Mouse (Mus musculus): ENCODE data around the gene Nos1ap. TPM values are rescaled to one million over a fixed set of nuclear protein-coding genes. Genes with fewer than 3 reads are reported as not detected.

Nos1ap gene
- polyA plus RNA-seq, 1 experiment from 2014 or later: 11.1 TPM

DNA sequence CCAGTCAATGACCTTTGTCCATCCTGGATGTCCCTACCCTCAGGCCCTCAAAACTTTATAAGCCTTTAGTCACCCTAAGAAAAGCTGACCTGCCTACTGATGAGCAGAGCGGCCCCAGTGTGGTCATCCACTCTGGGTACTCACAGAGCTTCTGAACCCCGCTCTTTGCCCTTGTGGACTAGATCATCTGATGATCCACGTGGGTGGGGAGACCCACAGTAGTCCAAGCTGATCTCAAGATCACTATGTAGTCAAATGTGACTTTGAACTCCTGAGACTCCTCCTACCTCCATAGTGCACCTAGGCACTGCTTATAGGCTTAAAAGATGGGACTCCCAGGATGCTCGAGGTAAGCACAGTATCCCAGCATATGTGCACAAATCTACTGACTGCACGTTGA lies 157.4 kb downstream of the Nos1ap start:
- peak; percentile 75 for ATAC-seq
- H3K27ac ChIP-seq: no peak overlapping the region
- H3K9ac ChIP-seq: no peak overlapping the region
- no peak overlapping the region for H3K4me3 ChIP-seq (replicated peaks)
- 82% methylated on average over 5 of the region's 5 CpGs for WGBS
- H3K36me3 ChIP-seq: no peaks in the 10 kb centered on the region
- H3K27me3 ChIP-seq (replicated peaks): no peaks in the 10 kb centered on the region
- H3K4me1 ChIP-seq (replicated peaks): no peaks in the 10 kb centered on the region
- H3K9me3 ChIP-seq: no peaks in the 10 kb centered on the region
- H3K4me2 ChIP-seq (replicated peaks): no peak overlapping the region

DNA sequence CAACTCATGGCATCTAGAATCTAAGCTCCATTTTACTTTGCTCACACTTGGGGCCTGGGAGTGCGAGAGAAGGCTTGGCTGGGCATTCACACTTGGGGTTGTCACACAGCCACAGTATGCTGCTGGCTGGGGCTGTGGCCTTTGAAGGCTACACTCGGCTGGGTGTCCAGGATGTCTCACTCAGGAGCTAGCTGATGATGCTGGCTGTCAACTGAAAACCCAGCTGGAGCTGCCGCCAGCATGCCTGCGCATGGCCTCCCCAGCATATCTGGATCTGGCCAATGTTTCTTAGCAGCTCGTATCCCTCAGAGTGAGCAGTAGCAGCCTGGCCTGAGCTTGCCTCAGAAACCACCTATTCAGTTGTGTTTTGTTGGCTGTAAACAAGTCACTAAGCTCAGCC lies 158.3 kb downstream of the Nos1ap start:
- Histone ChIP-seq H3K9me3 (no peaks in the 10 kb centered on the region), H3K4me2 (replicated peaks) (no peak overlapping the region), H3K27me3 (replicated peaks) (no peaks in the 10 kb centered on the region), H3K4me3 (replicated peaks) (no peak overlapping the region), H3K9ac (no peak overlapping the region), H3K4me1 (replicated peaks) (no peaks in the 10 kb centered on the region), H3K36me3 (no peaks in the 10 kb centered on the region), H3K27ac (no peak overlapping the region)
- ATAC-seq: no peak
- 62% methylated on average over 5 of the region's 5 CpGs for WGBS

- no peaks in the 10 kb centered on the region for H3K27me3 ChIP-seq (replicated peaks)
Observed at GRCm38 (mm10) chr1:170430660-170431059, 159.0 kb downstream of the Nos1ap start.

GRCm38 (mm10) chr1:170429656-170430055 lies 160.0 kb downstream of the Nos1ap start:
- no peaks in the 10 kb centered on the region for H3K4me1 ChIP-seq (replicated peaks)
- no peak overlapping the region for H3K4me3 ChIP-seq (replicated peaks)
- no peak for ATAC-seq
- H3K27me3 ChIP-seq (replicated peaks): no peaks in the 10 kb centered on the region
- no peak overlapping the region for H3K4me2 ChIP-seq (replicated peaks)
- no peak overlapping the region for H3K27ac ChIP-seq
- no peak overlapping the region for H3K9ac ChIP-seq
- no peaks in the 10 kb centered on the region for H3K9me3 ChIP-seq
- no peaks in the 10 kb centered on the region for H3K36me3 ChIP-seq
- 71% methylated on average over 6 of the region's 6 CpGs for WGBS

More at GRCm38 (mm10) chr1:170430660-170431059, 159.0 kb downstream of the Nos1ap start:
- no peak overlapping the region for H3K9ac ChIP-seq
- no peak overlapping the region for H3K4me3 ChIP-seq (replicated peaks)
- no peak for ATAC-seq
- WGBS: 91% methylated on average over 7 of the region's 7 CpGs
- no peaks in the 10 kb centered on the region for H3K36me3 ChIP-seq
- H3K4me2 ChIP-seq (replicated peaks): no peak overlapping the region
- H3K27ac ChIP-seq: no peak overlapping the region
- no peaks in the 10 kb centered on the region for H3K4me1 ChIP-seq (replicated peaks)
- H3K9me3 ChIP-seq: no peaks in the 10 kb centered on the region

GRCm38 (mm10) chr1:170428141-170428540 lies 161.5 kb downstream of the Nos1ap start:
- no peak for ATAC-seq
- no peaks in the 10 kb centered on the region for H3K9me3 ChIP-seq
- no peak overlapping the region for H3K9ac ChIP-seq
- H3K4me2 ChIP-seq (replicated peaks): no peak overlapping the region
- no peak overlapping the region for H3K4me3 ChIP-seq (replicated peaks)
- H3K4me1 ChIP-seq (replicated peaks): no peaks in the 10 kb centered on the region
- no peaks in the 10 kb centered on the region for H3K36me3 ChIP-seq
- WGBS: 73% methylated on average over 2 of the region's 2 CpGs
- H3K27ac ChIP-seq: no peak overlapping the region
- H3K27me3 ChIP-seq (replicated peaks): no peaks in the 10 kb centered on the region

DNA sequence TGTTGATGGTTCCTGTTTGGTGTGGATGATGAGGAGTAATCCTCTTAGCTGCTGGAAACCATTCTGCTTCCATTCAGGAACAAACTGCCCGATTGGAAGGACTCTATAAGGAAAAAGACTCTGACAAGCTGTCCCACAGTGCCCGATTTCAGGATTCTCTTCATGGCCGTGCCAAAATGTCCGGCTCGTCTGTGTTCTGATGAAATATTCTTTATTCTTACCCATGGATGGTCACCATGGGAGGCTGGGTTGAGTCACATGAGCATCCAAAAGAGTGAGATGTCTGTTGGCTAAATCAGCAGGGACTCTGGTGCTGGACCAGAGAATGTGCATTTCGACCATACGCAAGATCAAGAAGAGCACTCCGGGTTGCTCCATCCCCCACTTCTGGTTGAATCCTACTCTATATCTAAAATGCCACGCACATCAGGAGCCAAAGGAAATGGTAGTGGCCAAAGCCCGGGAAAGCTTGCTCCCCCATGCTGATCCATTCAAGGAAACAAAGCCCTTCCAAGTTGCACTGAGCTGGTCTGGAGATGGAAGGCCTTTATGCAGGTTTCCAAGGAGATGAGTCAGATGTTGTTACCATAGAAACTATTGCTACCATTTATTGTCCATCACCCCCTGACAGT lies 165.3 kb downstream of the Nos1ap start:
- Histone ChIP-seq H3K27ac (no peak overlapping the region), H3K27me3 (replicated peaks) (no peaks in the 10 kb centered on the region), H3K4me3 (replicated peaks) (no peak overlapping the region), H3K9me3 (no peaks in the 10 kb centered on the region), H3K4me2 (replicated peaks) (no peak overlapping the region), H3K4me1 (replicated peaks) (no peaks in the 10 kb centered on the region), H3K9ac (no peak overlapping the region), H3K36me3 (no peaks in the 10 kb centered on the region)
- 89% methylated on average over 10 of the region's 10 CpGs for WGBS
- no peak for ATAC-seq

DNA sequence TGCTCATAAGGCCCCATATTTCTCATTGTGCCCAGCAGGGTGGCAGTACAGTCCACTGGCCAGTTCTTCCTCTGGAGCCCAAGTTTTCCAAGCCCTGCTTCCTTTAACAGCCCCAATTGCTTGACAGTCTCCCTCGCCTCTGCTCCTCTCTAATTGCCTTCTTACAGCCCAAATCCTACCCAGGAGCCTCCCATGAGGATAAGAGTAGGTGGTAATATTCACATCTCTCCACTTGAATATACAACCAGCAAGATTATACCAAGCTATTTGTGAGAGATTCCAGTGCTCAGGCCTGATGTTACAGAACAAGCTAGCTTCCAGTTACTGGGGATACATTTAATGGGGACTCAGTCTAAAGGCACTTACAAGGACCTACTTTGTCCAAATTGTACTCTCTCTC lies 166.6 kb downstream of the Nos1ap start:
- H3K4me2 ChIP-seq (replicated peaks): no peak overlapping the region
- H3K27ac ChIP-seq: no peak overlapping the region
- H3K9ac ChIP-seq: no peak overlapping the region
- ATAC-seq: no peak
- 86% methylated on average over 1 of the region's 1 CpGs for WGBS
- H3K27me3 ChIP-seq (replicated peaks): no peaks in the 10 kb centered on the region
- H3K4me3 ChIP-seq (replicated peaks): no peak overlapping the region
- H3K36me3 ChIP-seq: no peaks in the 10 kb centered on the region
- no peaks in the 10 kb centered on the region for H3K4me1 ChIP-seq (replicated peaks)
- no peaks in the 10 kb centered on the region for H3K9me3 ChIP-seq

GRCm38 (mm10) chr1:170422188-170422587 lies 167.5 kb downstream of the Nos1ap start:
- Histone ChIP-seq H3K27ac (no peak overlapping the region), H3K9me3 (no peaks in the 10 kb centered on the region), H3K36me3 (no peaks in the 10 kb centered on the region), H3K9ac (no peak overlapping the region), H3K4me3 (replicated peaks) (no peak overlapping the region), H3K4me1 (replicated peaks) (no peaks in the 10 kb centered on the region), H3K4me2 (replicated peaks) (no peak overlapping the region), H3K27me3 (replicated peaks) (no peaks in the 10 kb centered on the region)
- WGBS: 83% methylated on average over 4 of the region's 4 CpGs
- ATAC-seq: no peak

DNA sequence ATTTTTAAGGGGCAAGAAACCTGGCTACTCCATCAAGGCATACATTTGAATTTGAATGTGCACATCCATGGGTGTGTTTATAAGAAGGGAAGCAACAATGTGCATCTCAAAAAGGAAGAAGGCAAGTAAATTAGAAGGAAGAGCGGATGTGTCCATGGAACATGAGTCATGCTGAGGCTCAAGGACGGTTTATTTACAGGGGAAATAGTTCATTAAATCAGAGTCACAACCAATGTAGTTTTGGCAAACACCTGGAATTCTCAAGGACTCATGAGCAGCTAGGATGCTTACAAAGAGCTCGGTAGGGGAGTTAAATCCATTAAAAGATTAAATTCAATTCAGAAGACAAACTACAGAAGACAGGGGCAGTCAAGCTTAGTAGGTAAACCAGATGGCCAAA lies 169.7 kb downstream of the Nos1ap start:
- Histone ChIP-seq H3K4me3 (replicated peaks) (no peak overlapping the region), H3K9ac (no peak overlapping the region), H3K27me3 (replicated peaks) (no peaks in the 10 kb centered on the region), H3K9me3 (no peaks in the 10 kb centered on the region), H3K27ac (no peak overlapping the region), H3K4me2 (replicated peaks) (no peak overlapping the region), H3K4me1 (replicated peaks) (no peaks in the 10 kb centered on the region), H3K36me3 (no peaks in the 10 kb centered on the region)
- WGBS: 76% methylated on average over 3 of the region's 3 CpGs
- no peak for ATAC-seq

DNA sequence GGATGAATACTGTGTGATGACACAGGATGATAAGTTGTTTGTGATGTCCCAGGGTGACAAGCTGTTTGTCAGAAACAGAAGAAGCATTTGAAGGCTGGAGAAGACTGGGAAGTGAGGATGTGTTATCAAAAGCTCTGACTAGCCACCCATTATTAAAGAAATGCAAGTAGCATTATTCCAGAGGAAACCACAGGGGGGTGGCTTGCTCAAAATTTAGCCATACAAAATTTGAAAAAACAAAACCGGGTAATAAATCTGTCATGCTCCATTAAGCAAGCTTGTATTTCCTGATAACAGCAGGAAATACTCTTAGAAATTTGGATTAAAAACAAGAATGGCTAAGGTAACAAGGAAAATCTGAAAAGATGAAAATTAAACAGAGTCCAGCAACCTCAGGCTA lies 171.5 kb downstream of the Nos1ap start:
- 79% methylated on average over 1 of the region's 1 CpGs for WGBS
- no peak for ATAC-seq

GRCm38 (mm10) chr1:170416967-170417366 lies 172.7 kb downstream of the Nos1ap start:
- Histone ChIP-seq H3K4me3 (replicated peaks) (no peak overlapping the region), H3K36me3 (no peaks in the 10 kb centered on the region)
- WGBS: 82% methylated on average over 2 of the region's 2 CpGs

More for the DNA sequence above, 171.5 kb downstream of the Nos1ap start:
- H3K27me3 ChIP-seq (replicated peaks): no peaks in the 10 kb centered on the region
- no peaks in the 10 kb centered on the region for H3K36me3 ChIP-seq
- H3K4me2 ChIP-seq (replicated peaks): no peak overlapping the region
- H3K4me1 ChIP-seq (replicated peaks): no peaks in the 10 kb centered on the region
- no peak overlapping the region for H3K9ac ChIP-seq
- H3K27ac ChIP-seq: no peak overlapping the region
- no peaks in the 10 kb centered on the region for H3K9me3 ChIP-seq
- no peak overlapping the region for H3K4me3 ChIP-seq (replicated peaks)

GRCm38 (mm10) chr1:170416206-170416605 lies 173.5 kb downstream of the Nos1ap start:
- ATAC-seq: no peak
- Histone ChIP-seq H3K27ac (no peak overlapping the region), H3K4me2 (replicated peaks) (no peak overlapping the region), H3K4me1 (replicated peaks) (no peaks in the 10 kb centered on the region), H3K9me3 (no peaks in the 10 kb centered on the region), H3K27me3 (replicated peaks) (no peaks in the 10 kb centered on the region), H3K9ac (no peak overlapping the region), H3K36me3 (no peaks in the 10 kb centered on the region), H3K4me3 (replicated peaks) (no peak overlapping the region)
- WGBS: 46% methylated on average over 6 of the region's 6 CpGs

More at GRCm38 (mm10) chr1:170416967-170417366, 172.7 kb downstream of the Nos1ap start:
- H3K9ac ChIP-seq: no peak overlapping the region
- H3K4me1 ChIP-seq (replicated peaks): no peaks in the 10 kb centered on the region
- no peak overlapping the region for H3K4me2 ChIP-seq (replicated peaks)
- no peaks in the 10 kb centered on the region for H3K27me3 ChIP-seq (replicated peaks)
- H3K9me3 ChIP-seq: no peaks in the 10 kb centered on the region
- H3K27ac ChIP-seq: no peak overlapping the region
- no peak for ATAC-seq

- 70% methylated on average over 3 of the region's 3 CpGs for WGBS
- no peak for ATAC-seq
- Histone ChIP-seq H3K27ac (no peak overlapping the region), H3K9ac (no peak overlapping the region), H3K4me2 (replicated peaks) (no peak overlapping the region), H3K4me1 (replicated peaks) (no peaks in the 10 kb centered on the region), H3K36me3 (no peaks in the 10 kb centered on the region), H3K9me3 (no peaks in the 10 kb centered on the region), H3K27me3 (replicated peaks) (no peaks in the 10 kb centered on the region), H3K4me3 (replicated peaks) (no peak overlapping the region)
Observed at GRCm38 (mm10) chr1:170415395-170415794, 174.3 kb downstream of the Nos1ap start.
